In the genomic region with DNA sequence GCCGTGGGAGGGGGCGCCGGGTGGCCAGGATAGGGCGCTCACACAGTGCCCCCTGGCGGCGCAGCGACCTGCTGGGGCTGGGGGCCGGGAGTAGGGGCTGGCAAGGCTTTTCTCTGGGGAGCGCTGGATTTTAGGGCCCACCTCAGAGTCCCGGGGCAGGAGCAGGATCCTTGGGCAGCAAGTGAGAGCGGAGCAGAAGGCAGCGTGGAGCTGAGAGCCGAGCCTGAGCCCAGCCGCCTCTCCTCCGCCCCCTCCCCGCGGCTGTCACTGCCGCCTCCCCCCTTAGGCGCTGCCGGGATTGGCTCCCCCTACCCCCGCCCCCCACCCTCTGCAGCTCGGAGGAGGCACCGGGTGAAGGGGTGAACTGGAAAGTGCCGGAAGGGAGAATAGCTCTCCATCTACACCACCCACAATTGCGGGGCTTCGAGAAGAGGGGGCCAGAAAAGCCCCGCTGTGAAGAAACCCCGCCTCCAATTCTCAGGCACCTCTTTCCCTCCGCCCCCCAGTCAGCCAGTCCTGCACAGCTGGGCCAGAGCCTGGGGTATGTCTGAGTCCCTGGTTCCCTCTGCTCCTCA, we compare ENCODE assay signal across 9 mouse cellular contexts. TPM values are rescaled to one million over a fixed set of nuclear protein-coding genes. Genes with fewer than 3 reads are reported as not detected.
A peak's percentile ranks its signal among the peaks of the same experiment; 100 is the strongest.
DNase-seq lines count a peak whose midpoint lies in the region; ATAC-seq and TF ChIP-seq lines count a peak whose summit lies in the region.
"Had no signal": no experiment of that assay in that cellular context is flagged by ENCODE, and none has a peak within 500 bp of the region (broad histone marks: within the 10 kb centered on the region; RNA-seq: fewer than 3 reads in every experiment).

A gene (minus strand): TSS at position 231 of the 575 bp plus-strand sequence.

- 0 out of 2 replicates have a peak, but pooled peaks cover 6% of the 10 kb centered on the region for H3K36me3 ChIP-seq in heart, postnatal 0 days (replicated peaks; ENCODE audit: control insufficient read depth, insufficient read depth, low read length)
- no peaks in the 10 kb centered on the region for H3K36me3 ChIP-seq in liver, embryonic 16.5 days (ENCODE audit: control insufficient read depth, insufficient read depth)

- under 1% methylated on average over 27 of the region's 29 CpGs for WGBS in heart, postnatal 0 days
- WGBS in liver, embryonic 16.5 days (ENCODE audit: insufficient replicate concordance) = 2% methylated on average over 26 of the region's 29 CpGs

- H3K9me3 ChIP-seq in heart, postnatal 0 days (replicated peaks; ENCODE audit: control insufficient read depth, low read length) = no peaks in the 10 kb centered on the region
- no peaks in the 10 kb centered on the region for H3K9me3 ChIP-seq in liver, embryonic 16.5 days (replicated peaks; ENCODE audit: control insufficient read depth, low read length)

- peaks cover 15% of the 10 kb centered on the region for H3K4me1 ChIP-seq in heart, postnatal 0 days (ENCODE audit: control insufficient read depth, insufficient read depth)
- peaks cover 18% of the 10 kb centered on the region for H3K4me1 ChIP-seq in liver, embryonic 16.5 days (ENCODE audit: control insufficient read depth, low read depth, low read length)

- no peak for TF ChIP-seq EP300 in heart, postnatal 0 days (IDR thresholded peaks at IDR 0.05; ENCODE audit: low read depth)

- H3K27me3 ChIP-seq in heart, postnatal 0 days (ENCODE audit: control insufficient read depth, insufficient read depth, low read length) = no peaks in the 10 kb centered on the region
- H3K27me3 ChIP-seq in liver, embryonic 16.5 days (ENCODE audit: control insufficient read depth, insufficient read depth, low read depth, low read length) = peaks cover 42% of the 10 kb centered on the region

- H3K4me3 ChIP-seq in heart, postnatal 0 days (ENCODE audit: low read depth, low read length) = peak within 1 kb of the TSS; percentile 59
- H3K4me3 ChIP-seq in liver, embryonic 16.5 days (ENCODE audit: low read depth, low read length) = peak within 1 kb of the TSS; percentile 38

- peak; percentile 72 for ATAC-seq in heart, postnatal 0 days (ENCODE audit: insufficient read depth, low read depth)
- no peak; the same call in 1 of the 2 replicates for ATAC-seq in liver, embryonic 16.5 days (ENCODE audit: low read depth)

- peak; percentile 23; the same call in 1 of the 2 replicates for TF ChIP-seq CTCF in heart, postnatal 0 days (IDR thresholded peaks at IDR 0.05; ENCODE audit: low read depth)

- DNase-seq in adrenal gland, postnatal 10 days = peak; percentile 33
- DNase-seq in adrenal gland, adult 2 months = no peak
- DNase-seq in embryo, embryonic 11.5 days (ENCODE audit: low read depth, low spot score) = peak; percentile 30
- DNase-seq in heart, postnatal 0 days (ENCODE audit: low spot score) = peak; percentile 40
- DNase-seq in kidney, postnatal 4 days = peak; percentile 69 to 79
- peak; percentile 64 for DNase-seq in right cerebral cortex, postnatal 14 days
- no peak for DNase-seq in urinary bladder, adult 2 months (ENCODE audit: low spot score)

- H3K4me2 ChIP-seq in heart, postnatal 0 days (ENCODE audit: low read depth, low read length) = peak within 1 kb of the TSS; percentile 79
- H3K4me2 ChIP-seq in liver, embryonic 16.5 days (ENCODE audit: low read depth, low read length) = peak within 1 kb of the TSS; percentile 46

- peak within 1 kb of the TSS; percentile 60 for H3K9ac ChIP-seq in heart, postnatal 0 days (replicated peaks; ENCODE audit: low read depth, low read length)
- no peak within 1 kb of the TSS for H3K9ac ChIP-seq in liver, embryonic 16.5 days (ENCODE audit: low read depth, low read length)

- peak within 1 kb of the TSS; percentile 57 for H3K27ac ChIP-seq in heart, postnatal 0 days (ENCODE audit: low read depth)
- H3K27ac ChIP-seq in liver, embryonic 16.5 days (ENCODE audit: low read length) = no peak within 1 kb of the TSS

RNA-seq across cellular contexts. Expression of the gene that starts here (rescaled TPM):
- total RNA-seq in adrenal gland, postnatal 10 days (2021) = under 1 TPM; 0.24 to 0.30 TPM
- total RNA-seq in adrenal gland, adult 2 months (2021) = under 1 TPM; 0.12 to 0.38 TPM
- polyA plus RNA-seq in adrenal gland, adult 2 months (2012; rRNA removed) = 0.25 and 0.28 TPM in 2 replicates
- total RNA-seq in heart, postnatal 0 days (2014; rRNA removed; ENCODE audit: low replicate concordance) = 81.7 and 90.6 TPM in 2 replicates
- 41.8 and 44.5 TPM in 2 replicates for polyA plus RNA-seq in heart, postnatal 0 days (2015; fragmentation: Nextera tagmentation; extraction: Ambion mirVana)
- 2.2 TPM in 2 replicates for polyA plus RNA-seq in liver, embryonic 16.5 days (2015; fragmentation: Nextera tagmentation; extraction: Ambion mirVana)
- polyA plus RNA-seq in urinary bladder, adult 2 months (2012; rRNA removed) = 0.40 and 0.55 TPM in 2 replicates
- total RNA-seq: common myeloid progenitor, adult 5-6 weeks had no signal

Comparison
In these comparisons a context has a peak if more than half of its experiments do, and no peak if none do; other contexts are left out.
1. RNA of the gene that starts here (total RNA-seq): 81.7 to 90.6 TPM in heart, postnatal 0 days; 0.12 to 0.38 TPM in adrenal gland, adult 2 months and 0.24 to 0.30 TPM in adrenal gland, postnatal 10 days; every median in the first group is over 10 times any median in the second.
2. RNA of the gene that starts here (polyA plus RNA-seq): 41.8 to 44.5 TPM in heart, postnatal 0 days; 2.2 TPM in liver, embryonic 16.5 days, 0.40 to 0.55 TPM in urinary bladder, adult 2 months and 0.25 to 0.28 TPM in adrenal gland, adult 2 months; every median in the first group is over 10 times any median in the second.
3. Peak in DNase-seq in adrenal gland, postnatal 10 days; RNA of the gene not detected or under 1 TPM.
4. DNase-seq: peak in embryo, embryonic 11.5 days (single experiment), heart, postnatal 0 days (single experiment), kidney, postnatal 4 days (2 of 2) and right cerebral cortex, postnatal 14 days (single experiment); none in adrenal gland, adult 2 months (single experiment) and urinary bladder, adult 2 months (single experiment).